Comparison of ENCODE assay signal across 9 mouse cellular contexts in genomic region chr13:44065741-44066185, GRCm38 (mm10).
A peak's percentile ranks its signal among the peaks of the same experiment; 100 is the strongest.
DNase-seq lines count a peak whose midpoint lies in the region; ATAC-seq lines count a peak whose summit lies in the region.
"Had no signal": no experiment of that assay in that cellular context is flagged by ENCODE, and none has a peak within 500 bp of the region (broad histone marks: within the 10 kb centered on the region; RNA-seq: fewer than 3 reads in every experiment).

No protein-coding gene starts in this region.

- ATAC-seq in forebrain, embryonic 16.5 days: no peak

- WGBS in forebrain, embryonic 16.5 days: 61% methylated on average over 13 of the region's 13 CpGs

- H3K4me1 ChIP-seq in forebrain, embryonic 16.5 days (replicated peaks; ENCODE audit: control insufficient read depth, insufficient read depth, low read length): peaks cover 4% of the 10 kb centered on the region; the same call in 1 of the 2 replicates

- no peak overlapping the region for H3K9ac ChIP-seq in forebrain, embryonic 16.5 days (replicated peaks; ENCODE audit: low read depth, low read length)
- H3K9ac ChIP-seq: embryonic facial prominence, embryonic 13.5 days had no signal

- no peaks in the 10 kb centered on the region for H3K9me3 ChIP-seq in forebrain, embryonic 16.5 days (ENCODE audit: control insufficient read depth, low read length)
- H3K9me3 ChIP-seq: embryonic facial prominence, embryonic 13.5 days had no signal

- no peaks in the 10 kb centered on the region for H3K36me3 ChIP-seq in forebrain, embryonic 16.5 days (ENCODE audit: control insufficient read depth, insufficient read depth)
- H3K36me3 ChIP-seq: embryonic facial prominence, embryonic 13.5 days had no signal

- peak; percentile 34 to 35 for DNase-seq in cerebellum, adult 18-20 months
- DNase-seq in cerebellum, adult 9-10 months: no peak
- DNase-seq in c-Kit-positive CD71-negative TER-119-negative erythroid progenitor cells, embryonic 14.5 days (ENCODE audit: low read depth): peak; percentile 26
- DNase-seq in kidney, adult 18-20 months: peak; percentile 79
- DNase-seq in lung, postnatal 10 days: peak; percentile 38
- DNase-seq in thymus, postnatal 10 days (ENCODE audit: low spot score in 2 of 2): peak; percentile 56 to 64
- no peak for DNase-seq in left cerebral cortex, adult 18-20 months (ENCODE audit: low spot score in 2 of 2)

- H3K27ac ChIP-seq in forebrain, embryonic 16.5 days (ENCODE audit: low read length): no peak overlapping the region
- H3K27ac ChIP-seq: embryonic facial prominence, embryonic 13.5 days had no signal

- H3K27me3 ChIP-seq in forebrain, embryonic 16.5 days (replicated peaks; ENCODE audit: control insufficient read depth, insufficient read depth, low read length): no peaks in the 10 kb centered on the region

- H3K4me3 ChIP-seq in forebrain, embryonic 16.5 days (replicated peaks; ENCODE audit: low read length): no peak overlapping the region
- H3K4me3 ChIP-seq: embryonic facial prominence, embryonic 13.5 days had no signal

- no peak overlapping the region for H3K4me2 ChIP-seq in forebrain, embryonic 16.5 days (ENCODE audit: low read length)
- H3K4me2 ChIP-seq: embryonic facial prominence, embryonic 13.5 days had no signal

Comparison
In these comparisons a context has a peak if more than half of its experiments do, and no peak if none do; other contexts are left out.
1. DNase-seq: peak in cerebellum, adult 18-20 months (2 of 2), c-Kit-positive CD71-negative TER-119-negative erythroid progenitor cells, embryonic 14.5 days (single experiment), kidney, adult 18-20 months (single experiment), lung, postnatal 10 days (single experiment) and thymus, postnatal 10 days (2 of 2); none in cerebellum, adult 9-10 months (single experiment) and left cerebral cortex, adult 18-20 months (0 of 2).